Mouse (Mus musculus): Measurements from ENCODE around the gene Tnk2.

GRCm38 (mm10) chr16:32689501-32689900, 45.8 kb downstream of the Tnk2 start:
- TF ChIP-seq CTCF (IDR thresholded peaks at IDR 0.05; ENCODE audit: extremely low read depth, insufficient read depth, low read length) (peak; percentile 92), POLR2A (IDR thresholded peaks at IDR 0.05; ENCODE audit: extremely low read depth, insufficient read depth, low read length) (no peak)

Measured in cortical plate, adult 2 months (tissue).